Mouse (Mus musculus): ENCODE data around the gene Tbl1xr1. TPM values are rescaled to one million over a fixed set of nuclear protein-coding genes. Genes with fewer than 3 reads are reported as not detected.
A peak's percentile ranks its signal among the peaks of the same experiment; 100 is the strongest.

Gene Tbl1xr1
- total and polyA plus RNA-seq, 3 experiments, result 33.9 to 185 (median 45.6) TPM

DNA sequence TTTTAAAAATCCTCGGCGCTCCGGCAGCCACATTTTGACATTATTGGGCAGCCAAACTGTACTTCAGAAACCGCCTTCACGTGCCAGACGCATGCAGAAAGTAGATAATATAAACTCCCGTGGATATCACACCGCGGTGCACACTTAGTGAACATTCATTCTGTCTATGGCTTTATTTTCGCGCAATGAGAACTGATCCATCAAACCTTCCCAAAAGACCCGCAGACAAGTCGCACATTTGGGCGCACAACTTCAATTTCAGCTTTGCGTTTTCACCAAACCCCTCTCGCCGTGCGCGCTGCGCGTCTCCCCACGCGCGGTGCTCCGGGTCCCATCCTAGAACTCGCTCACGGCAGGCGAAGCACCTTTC lies 950 bp upstream of the Tbl1xr1 start (continued):
- peak; percentile 80 for TF ChIP-seq MXI1 (IDR thresholded peaks at IDR 0.05; ENCODE audit: low read depth, low read length)
- TF ChIP-seq MAZ (IDR thresholded peaks at IDR 0.05; ENCODE audit: low read depth, low read length), result no peak
- TF ChIP-seq UBTF (IDR thresholded peaks at IDR 0.05; ENCODE audit: borderline replicate concordance, insufficient read depth, low read depth, low read length), result no peak
- TF ChIP-seq E2F4 (IDR thresholded peaks at IDR 0.05; ENCODE audit: borderline replicate concordance, low read depth, low read length), result no peak
- peak in 1 of 2 experiments; percentile 17; a peak in 1 of 4 replicates for TF ChIP-seq POLR2A (IDR thresholded peaks at IDR 0.05; ENCODE audit: control insufficient read depth in 1 of 2, insufficient read depth in 1 of 2, low read depth in 1 of 2, low read length in 2 of 2, poor library complexity in 1 of 2)
- no peak for TF ChIP-seq CHD1 (IDR thresholded peaks at IDR 0.05; ENCODE audit: low read depth, low read length)
- no peak for TF ChIP-seq MEF2A (IDR thresholded peaks at IDR 0.05; ENCODE audit: extremely low read depth, insufficient replicate concordance, low read depth, low read length, poor library complexity, severe bottlenecking)
- peak; percentile 24 for TF ChIP-seq TAL1 (IDR thresholded peaks at IDR 0.05; ENCODE audit: low read length)
- TF ChIP-seq USF2 (IDR thresholded peaks at IDR 0.05; ENCODE audit: borderline replicate concordance in 1 of 2, insufficient read depth in 1 of 2, low read depth in 1 of 2, low read length in 2 of 2), result no peak
- no peak for TF ChIP-seq MAFK (IDR thresholded peaks at IDR 0.05; ENCODE audit: borderline replicate concordance, low read depth, low read length)
- peak; percentile 99 for TF ChIP-seq BHLHE40 (IDR thresholded peaks at IDR 0.05; ENCODE audit: borderline replicate concordance, low read depth, low read length)
- TF ChIP-seq RAD21 (IDR thresholded peaks at IDR 0.05; ENCODE audit: low read depth, low read length), result no peak

DNA sequence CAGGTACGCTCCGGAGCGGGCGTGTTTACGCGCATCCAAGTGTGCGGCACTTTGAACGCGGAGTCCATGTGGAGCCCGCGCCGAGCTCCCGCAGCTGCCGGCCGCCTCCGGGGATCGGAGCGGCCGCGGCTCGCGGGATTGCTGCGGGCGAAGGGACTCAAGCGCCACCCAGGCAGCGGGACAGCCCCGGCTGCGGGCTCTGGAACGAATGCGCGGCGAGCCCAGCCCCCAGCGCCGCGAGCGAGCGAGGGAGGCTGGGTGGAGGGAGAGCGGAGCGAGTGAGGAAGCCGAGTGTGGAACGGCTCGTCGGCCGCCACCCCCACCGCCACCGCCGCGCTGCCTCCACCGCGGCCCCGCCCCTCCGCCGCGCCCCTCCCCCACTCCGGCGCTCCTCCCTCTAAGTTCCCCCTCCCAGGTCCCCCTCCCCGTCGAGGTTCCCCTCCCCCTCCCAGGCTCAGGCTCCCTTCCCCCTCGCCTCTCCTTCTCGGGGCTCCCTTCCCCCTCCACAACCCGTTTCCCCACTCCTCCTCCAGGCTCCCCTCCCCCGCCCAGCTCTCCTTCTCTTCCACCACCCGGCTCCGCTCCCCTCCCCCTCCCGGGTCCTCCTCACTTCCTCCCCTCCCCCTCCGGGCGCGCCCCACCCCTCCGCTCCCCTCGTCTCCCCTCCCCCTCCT lies 428 bp upstream of the Tbl1xr1 start:
- H3K27me3 ChIP-seq (ENCODE audit: control insufficient read depth in 1 of 2, insufficient read depth in 2 of 2, low read length in 2 of 2), result no peaks in the 10 kb centered on the region
- H3K79me2 ChIP-seq (ENCODE audit: control insufficient read depth, insufficient read depth, low read length, poor library complexity), result peaks cover 39% of the 10 kb centered on the region
- peak overlapping the region; percentile 68 to 83 for H3K4me3 ChIP-seq (ENCODE audit: control insufficient read depth in 1 of 2, insufficient read depth in 1 of 2, low read depth in 2 of 2, low read length in 2 of 2)
- H3K27ac ChIP-seq (ENCODE audit: control insufficient read depth, low read depth, low read length), result peak overlapping the region; percentile 85
- H3K9me3 ChIP-seq (replicated peaks; ENCODE audit: insufficient read depth, low read length), result no peaks in the 10 kb centered on the region
- DNase-seq (ENCODE audit: low read depth, low spot score), result peak; percentile 94
- H3K4me1 ChIP-seq (ENCODE audit: control insufficient read depth in 1 of 2, insufficient read depth in 2 of 2, low read length in 2 of 2), result peaks cover 2 to 28% of the 10 kb centered on the region in 2 experiments; a peak in 3 of 4 replicates
- H3K9ac ChIP-seq (ENCODE audit: control insufficient read depth, low read depth, low read length, poor library complexity, severe bottlenecking), result peak overlapping the region; percentile 82
- peaks cover 2 to 28% of the 10 kb centered on the region in 2 experiments; a peak in 3 of 4 replicates for H3K36me3 ChIP-seq (ENCODE audit: control insufficient read depth in 1 of 2, insufficient read depth in 2 of 2, low read length in 2 of 2)
- TF ChIP-seq NELFE (IDR thresholded peaks at IDR 0.05; ENCODE audit: low read depth, low read length) (peak; percentile 63), ZC3H11A (IDR thresholded peaks at IDR 0.05; ENCODE audit: low read depth, low read length) (peak; percentile 3; the same call in 1 of the 2 replicates), CHD2 (IDR thresholded peaks at IDR 0.05; ENCODE audit: low read length) (peak; percentile 91), E2F4 (IDR thresholded peaks at IDR 0.05; ENCODE audit: borderline replicate concordance, low read depth, low read length) (no peak), POLR2A (IDR thresholded peaks at IDR 0.05; ENCODE audit: control insufficient read depth in 1 of 2, insufficient read depth in 1 of 2, low read depth in 1 of 2, low read length in 2 of 2, poor library complexity in 1 of 2) (peak; percentile 29 to 33; a peak in 1 of 4 replicates), HCFC1 (IDR thresholded peaks at IDR 0.05; ENCODE audit: low read depth, low read length) (no peak; the same call in 1 of the 2 replicates), TAL1 (IDR thresholded peaks at IDR 0.05; ENCODE audit: low read length) (no peak), GABPA (IDR thresholded peaks at IDR 0.05; ENCODE audit: low read depth, low read length) (no peak), POLR2AphosphoS5 (IDR thresholded peaks at IDR 0.05; ENCODE audit: borderline replicate concordance, low read depth, low read length) (no peak), MAZ (IDR thresholded peaks at IDR 0.05; ENCODE audit: low read depth, low read length) (peak; percentile 97), TCF12 (IDR thresholded peaks at IDR 0.05; ENCODE audit: low read depth, low read length) (0 out of 2 replicates have a peak, but pooled peaks have one; percentile 26), MAFK (IDR thresholded peaks at IDR 0.05; ENCODE audit: borderline replicate concordance, low read depth, low read length) (no peak), RAD21 (IDR thresholded peaks at IDR 0.05; ENCODE audit: low read depth, low read length) (no peak), GATA1 (IDR thresholded peaks at IDR 0.05; ENCODE audit: low read depth, low read length) (no peak), SIN3A (IDR thresholded peaks at IDR 0.05; ENCODE audit: low read length) (peak; percentile 48; the same call in 1 of the 2 replicates), SMC3 (IDR thresholded peaks at IDR 0.05; ENCODE audit: low read depth, low read length) (no peak; the same call in 1 of the 2 replicates), USF2 (IDR thresholded peaks at IDR 0.05; ENCODE audit: borderline replicate concordance in 1 of 2, insufficient read depth in 1 of 2, low read depth in 1 of 2, low read length in 2 of 2) (no peak), TBP (IDR thresholded peaks at IDR 0.05; ENCODE audit: low read depth, low read length) (no peak), KAT2A (conservative IDR thresholded peaks at IDR 0.05; ENCODE audit: low read depth, low read length) (no peak), ZNF384 (IDR thresholded peaks at IDR 0.05; ENCODE audit: low read depth, low read length) (no peak), USF1 (IDR thresholded peaks at IDR 0.05; ENCODE audit: low read depth, low read length) (no peak), NRF1 (IDR thresholded peaks at IDR 0.05; ENCODE audit: insufficient read depth, low read depth, low read length, poor library complexity, severe bottlenecking) (no peak), POLR2AphosphoS2 (IDR thresholded peaks at IDR 0.05; ENCODE audit: low read length) (no peak; the same call in 1 of the 2 replicates), ELF1 (IDR thresholded peaks at IDR 0.05; ENCODE audit: low read depth, low read length) (no peak), MEF2A (IDR thresholded peaks at IDR 0.05; ENCODE audit: extremely low read depth, insufficient replicate concordance, low read depth, low read length, poor library complexity, severe bottlenecking) (0 out of 2 replicates have a peak, but pooled peaks have one; percentile 57), MYC (IDR thresholded peaks at IDR 0.05; ENCODE audit: low read depth, low read length) (no peak; the same call in 1 of the 2 replicates), CHD1 (IDR thresholded peaks at IDR 0.05; ENCODE audit: low read depth, low read length) (no peak)
